Mouse (Mus musculus) right cerebral cortex, postnatal 4 days (tissue): ENCODE data around the gene Gm8871.
"Not testable (repeated sequence)": the region's sequence is repeated elsewhere in the genome, so short reads cannot be mapped to it uniquely, and the experiment has no call there.

ENCODE experiments used
- DNase-seq: peaks from one replicate; pipeline ENCODE4 v3.0.0-alpha.2; 2022

Gene Gm8871

GRCm38 (mm10) chr5:10947505-10947904 lies at the start of gene Gm8871, which contains the start of gene Gm8857:
Gene Gm8871, plus strand, starts transcription at chr5:10947805.
Gene Gm8857, plus strand, starts transcription at chr5:10947807.
- DNase-seq: not testable (repeated sequence)

- not testable (repeated sequence) for DNase-seq
Measured at GRCm38 (mm10) chr5:10953512-10953911, 5.9 kb downstream of the Gm8871 start.

GRCm38 (mm10) chr5:10958057-10958456 lies 10.5 kb downstream of the Gm8871 start:
- not testable (repeated sequence) for DNase-seq
